Mouse (Mus musculus): ENCODE results near the gene Mettl3. TPM values are rescaled to one million over a fixed set of nuclear protein-coding genes. Genes with fewer than 3 reads are reported as not detected.
"Not testable (repeated sequence)": the region's sequence is repeated elsewhere in the genome, so short reads cannot be mapped to it uniquely, and the experiment has no call there.

Gene Mettl3
- polyA plus RNA-seq, 1 experiment from 2014 or later = 53.7 TPM

GRCm38 (mm10) chr14:52306100-52306499 is 1.2 kb upstream of the Mettl3 start:
- H3K9me3 ChIP-seq (ENCODE audit: control insufficient read depth, low read length) = no peaks in the 10 kb centered on the region; the same call in 1 of the 2 replicates
- WGBS = 97% methylated on average over 2 of the region's 2 CpGs
- no peak for ATAC-seq (ENCODE audit: low FRiP score, low TSS enrichment)
- no peak overlapping the region for H3K9ac ChIP-seq (ENCODE audit: low read depth, low read length)
- H3K27me3 ChIP-seq (ENCODE audit: control insufficient read depth, insufficient read depth, low read length) = no peaks in the 10 kb centered on the region
- H3K4me1 ChIP-seq (ENCODE audit: control insufficient read depth, insufficient read depth, low read length) = peaks cover 3% of the 10 kb centered on the region; the same call in 1 of the 2 replicates
- no peak overlapping the region for H3K4me3 ChIP-seq (ENCODE audit: low read length)
- peaks cover 13% of the 10 kb centered on the region for H3K36me3 ChIP-seq (ENCODE audit: control insufficient read depth, insufficient read depth, low read length)
- H3K27ac ChIP-seq (ENCODE audit: low read depth, low read length) = no peak overlapping the region
- H3K4me2 ChIP-seq (replicated peaks; ENCODE audit: low read depth, low read length) = no peak overlapping the region

GRCm38 (mm10) chr14:52303517-52303916 is 1.4 kb downstream of the Mettl3 start:
- not testable (repeated sequence) for H3K9ac ChIP-seq (ENCODE audit: low read depth, low read length); H3K27me3 ChIP-seq (ENCODE audit: control insufficient read depth, insufficient read depth, low read length); H3K27ac ChIP-seq (ENCODE audit: low read depth, low read length); H3K4me1 ChIP-seq (ENCODE audit: control insufficient read depth, insufficient read depth, low read length); H3K4me3 ChIP-seq (ENCODE audit: low read length); H3K9me3 ChIP-seq (ENCODE audit: control insufficient read depth, low read length); H3K4me2 ChIP-seq (replicated peaks; ENCODE audit: low read depth, low read length); ATAC-seq (ENCODE audit: low FRiP score, low TSS enrichment)
- H3K36me3 ChIP-seq (ENCODE audit: control insufficient read depth, insufficient read depth, low read length) = peaks cover 11% of the 10 kb centered on the region
- WGBS = 94% methylated on average over 3 of the region's 3 CpGs

GRCm38 (mm10) chr14:52295558-52296264 is 9.2 kb downstream of the Mettl3 start:
- peak; percentile 69 for ATAC-seq (ENCODE audit: low FRiP score, low TSS enrichment)
- H3K36me3 ChIP-seq (ENCODE audit: control insufficient read depth, insufficient read depth, low read length) = peaks cover 77% of the 10 kb centered on the region

GRCm38 (mm10) chr14:52284191-52284590 is 20.7 kb downstream of the Mettl3 start:
- Histone ChIP-seq H3K9ac (ENCODE audit: low read depth, low read length) (no peak overlapping the region), H3K27me3 (ENCODE audit: control insufficient read depth, insufficient read depth, low read length) (no peaks in the 10 kb centered on the region), H3K36me3 (ENCODE audit: control insufficient read depth, insufficient read depth, low read length) (peaks cover 37% of the 10 kb centered on the region), H3K4me3 (ENCODE audit: low read length) (no peak overlapping the region), H3K4me2 (replicated peaks; ENCODE audit: low read depth, low read length) (no peak overlapping the region), H3K27ac (ENCODE audit: low read depth, low read length) (no peak overlapping the region), H3K9me3 (ENCODE audit: control insufficient read depth, low read length) (no peaks in the 10 kb centered on the region), H3K4me1 (ENCODE audit: control insufficient read depth, insufficient read depth, low read length) (peaks cover 5% of the 10 kb centered on the region)
- WGBS = 93% methylated on average over 3 of the region's 3 CpGs
- no peak for ATAC-seq (ENCODE audit: low FRiP score, low TSS enrichment)

More at GRCm38 (mm10) chr14:52295558-52296264, 9.2 kb downstream of the Mettl3 start:
- Histone ChIP-seq H3K27ac (ENCODE audit: low read depth, low read length) (no peak overlapping the region), H3K4me2 (replicated peaks; ENCODE audit: low read depth, low read length) (no peak overlapping the region), H3K9me3 (ENCODE audit: control insufficient read depth, low read length) (no peaks in the 10 kb centered on the region), H3K4me3 (ENCODE audit: low read length) (no peak overlapping the region), H3K9ac (ENCODE audit: low read depth, low read length) (no peak overlapping the region), H3K4me1 (ENCODE audit: control insufficient read depth, insufficient read depth, low read length) (no peaks in the 10 kb centered on the region), H3K27me3 (ENCODE audit: control insufficient read depth, insufficient read depth, low read length) (no peaks in the 10 kb centered on the region)
- WGBS = 78% methylated on average over 6 of the region's 6 CpGs

- Histone ChIP-seq H3K4me3 (ENCODE audit: low read length) (no peak overlapping the region), H3K36me3 (ENCODE audit: control insufficient read depth, insufficient read depth, low read length) (peaks cover 33% of the 10 kb centered on the region), H3K4me2 (replicated peaks; ENCODE audit: low read depth, low read length) (no peak overlapping the region), H3K4me1 (ENCODE audit: control insufficient read depth, insufficient read depth, low read length) (peaks cover 5% of the 10 kb centered on the region), H3K27ac (ENCODE audit: low read depth, low read length) (no peak overlapping the region), H3K9me3 (ENCODE audit: control insufficient read depth, low read length) (no peaks in the 10 kb centered on the region), H3K9ac (ENCODE audit: low read depth, low read length) (no peak overlapping the region), H3K27me3 (ENCODE audit: control insufficient read depth, insufficient read depth, low read length) (no peaks in the 10 kb centered on the region)
- no peak for ATAC-seq (ENCODE audit: low FRiP score, low TSS enrichment)
- WGBS = 96% methylated on average over 5 of the region's 5 CpGs
These were observed 21.3 kb downstream of the Mettl3 start for GRCm38 (mm10) chr14:52283629-52284028.

- peak overlapping the region; percentile 88 for H3K27ac ChIP-seq (ENCODE audit: low read depth, low read length)
- peak overlapping the region; percentile 82 for H3K9ac ChIP-seq (ENCODE audit: low read depth, low read length)
- peaks cover 5% of the 10 kb centered on the region; the same call in 1 of the 2 replicates for H3K36me3 ChIP-seq (ENCODE audit: control insufficient read depth, insufficient read depth, low read length)
- H3K9me3 ChIP-seq (ENCODE audit: control insufficient read depth, low read length) = no peaks in the 10 kb centered on the region
- under 1% methylated on average over 21 of the region's 21 CpGs for WGBS
- peak; percentile 36 for ATAC-seq (ENCODE audit: low FRiP score, low TSS enrichment)
- H3K27me3 ChIP-seq (ENCODE audit: control insufficient read depth, insufficient read depth, low read length) = no peaks in the 10 kb centered on the region
- peak overlapping the region; percentile 61 for H3K4me2 ChIP-seq (replicated peaks; ENCODE audit: low read depth, low read length)
- H3K4me3 ChIP-seq (ENCODE audit: low read length) = peak overlapping the region; percentile 92
- peaks cover 5% of the 10 kb centered on the region for H3K4me1 ChIP-seq (ENCODE audit: control insufficient read depth, insufficient read depth, low read length)
These were observed 25.2 kb downstream of the Mettl3 start for GRCm38 (mm10) chr14:52279747-52280120.

GRCm38 (mm10) chr14:52278932-52279746 is 25.8 kb downstream of the Mettl3 start, which contains the start of the genes Tox4 and Rab2b:
Gene Tox4, plus strand, starts transcription at chr14:52279146.
Gene Rab2b, minus strand, starts transcription at chr14:52279545.
- H3K36me3 ChIP-seq (ENCODE audit: control insufficient read depth, insufficient read depth, low read length) = peaks cover 9% of the 10 kb centered on the region; the same call in 1 of the 2 replicates
- ATAC-seq (ENCODE audit: low FRiP score, low TSS enrichment) = peak; percentile 99
- H3K9ac ChIP-seq (ENCODE audit: low read depth, low read length) = peak within 1 kb of the TSS; percentile 82
- WGBS = under 1% methylated on average over 65 of the region's 66 CpGs
- peak within 1 kb of the TSS; percentile 61 for H3K4me2 ChIP-seq (replicated peaks; ENCODE audit: low read depth, low read length)
- no peaks in the 10 kb centered on the region for H3K27me3 ChIP-seq (ENCODE audit: control insufficient read depth, insufficient read depth, low read length)
- peaks cover 5% of the 10 kb centered on the region for H3K4me1 ChIP-seq (ENCODE audit: control insufficient read depth, insufficient read depth, low read length)
- peak within 1 kb of the TSS; percentile 92 for H3K4me3 ChIP-seq (ENCODE audit: low read length)
- H3K27ac ChIP-seq (ENCODE audit: low read depth, low read length) = peak within 1 kb of the TSS; percentile 88
- H3K9me3 ChIP-seq (ENCODE audit: control insufficient read depth, low read length) = no peaks in the 10 kb centered on the region

GRCm38 (mm10) chr14:52277210-52277609 is 27.7 kb downstream of the Mettl3 start:
- Histone ChIP-seq H3K4me2 (replicated peaks; ENCODE audit: low read depth, low read length) (no peak overlapping the region), H3K36me3 (ENCODE audit: control insufficient read depth, insufficient read depth, low read length) (peaks cover 9% of the 10 kb centered on the region; the same call in 1 of the 2 replicates), H3K9me3 (ENCODE audit: control insufficient read depth, low read length) (no peaks in the 10 kb centered on the region), H3K9ac (ENCODE audit: low read depth, low read length) (no peak overlapping the region), H3K4me1 (ENCODE audit: control insufficient read depth, insufficient read depth, low read length) (peaks cover 5% of the 10 kb centered on the region), H3K27me3 (ENCODE audit: control insufficient read depth, insufficient read depth, low read length) (no peaks in the 10 kb centered on the region), H3K27ac (ENCODE audit: low read depth, low read length) (no peak overlapping the region), H3K4me3 (ENCODE audit: low read length) (no peak overlapping the region)
- WGBS = 95% methylated on average over 4 of the region's 4 CpGs
- ATAC-seq (ENCODE audit: low FRiP score, low TSS enrichment) = no peak

GRCm38 (mm10) chr14:52272781-52273180 is 32.1 kb downstream of the Mettl3 start:
- no peak overlapping the region for H3K27ac ChIP-seq (ENCODE audit: low read depth, low read length)
- H3K4me3 ChIP-seq (ENCODE audit: low read length) = no peak overlapping the region
- no peak for ATAC-seq (ENCODE audit: low FRiP score, low TSS enrichment)
- peaks cover 13% of the 10 kb centered on the region for H3K36me3 ChIP-seq (ENCODE audit: control insufficient read depth, insufficient read depth, low read length)
- H3K9ac ChIP-seq (ENCODE audit: low read depth, low read length) = no peak overlapping the region
- 58% methylated on average over 3 of the region's 3 CpGs for WGBS
- no peak overlapping the region for H3K4me2 ChIP-seq (replicated peaks; ENCODE audit: low read depth, low read length)
- no peaks in the 10 kb centered on the region for H3K9me3 ChIP-seq (ENCODE audit: control insufficient read depth, low read length)
- H3K27me3 ChIP-seq (ENCODE audit: control insufficient read depth, insufficient read depth, low read length) = no peaks in the 10 kb centered on the region
- H3K4me1 ChIP-seq (ENCODE audit: control insufficient read depth, insufficient read depth, low read length) = no peaks in the 10 kb centered on the region

Measured in kidney, embryonic 14.5 days (tissue).